Mouse (Mus musculus) retina, embryonic 14.5 days (tissue): ENCODE data around the gene Paxx.

Source experiments
- DNase-seq: peaks from one replicate; pipeline ENCODE4 v3.0.0-alpha.2; 2015; ENCODE audit warnings: low spot score

Gene Paxx

GRCm38 (mm10) chr2:25408908-25409307 is 52.0 kb downstream of the Paxx start:
- DNase-seq: no peak
